Mouse (Mus musculus): ENCODE results near the gene Tanc1.

The Tanc1 gene

DNA sequence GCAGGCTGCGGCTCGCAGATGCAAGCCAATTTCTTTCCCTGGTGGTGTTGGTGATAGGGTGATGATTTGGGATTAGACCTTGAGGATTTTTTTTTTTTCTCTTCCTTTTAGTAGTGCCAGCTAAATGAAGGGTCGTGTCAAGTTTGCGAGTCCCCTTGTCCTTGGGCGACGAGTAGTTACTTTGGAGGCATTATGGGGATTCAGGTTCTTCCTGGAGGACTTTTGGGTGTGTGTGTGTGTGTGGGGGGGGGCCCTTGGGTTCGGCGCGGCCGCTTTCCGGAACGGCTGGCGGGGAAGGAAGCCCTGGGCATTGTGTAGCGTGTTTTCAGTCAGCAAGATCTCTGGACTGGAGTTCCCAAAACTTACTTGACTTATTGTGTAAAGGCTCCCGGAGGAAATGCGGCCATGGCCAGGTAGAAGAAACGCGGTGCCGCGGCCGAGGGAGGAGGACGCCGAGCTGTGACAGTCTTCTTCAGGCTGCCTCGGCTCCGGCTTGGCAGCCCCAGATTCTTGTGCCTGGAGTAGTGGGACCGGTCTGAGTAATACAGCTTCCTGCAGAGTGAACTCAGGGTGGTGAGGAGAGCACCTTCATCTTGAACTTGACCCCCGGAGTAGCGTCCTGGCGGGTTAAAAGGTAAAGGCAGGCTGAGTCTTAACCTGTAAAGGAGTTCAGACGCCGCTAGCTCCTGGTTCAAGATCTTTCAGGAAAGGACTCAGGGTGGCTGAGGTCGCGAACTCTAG lies 1.1 kb downstream of the Tanc1 start:
- DNase-seq (ENCODE audit: low spot score) = peak; percentile 46

- DNase-seq (ENCODE audit: low spot score) = peak; percentile 61
Observed at GRCm38 (mm10) chr2:59613474-59614019, 1.7 kb downstream of the Tanc1 start.

DNA sequence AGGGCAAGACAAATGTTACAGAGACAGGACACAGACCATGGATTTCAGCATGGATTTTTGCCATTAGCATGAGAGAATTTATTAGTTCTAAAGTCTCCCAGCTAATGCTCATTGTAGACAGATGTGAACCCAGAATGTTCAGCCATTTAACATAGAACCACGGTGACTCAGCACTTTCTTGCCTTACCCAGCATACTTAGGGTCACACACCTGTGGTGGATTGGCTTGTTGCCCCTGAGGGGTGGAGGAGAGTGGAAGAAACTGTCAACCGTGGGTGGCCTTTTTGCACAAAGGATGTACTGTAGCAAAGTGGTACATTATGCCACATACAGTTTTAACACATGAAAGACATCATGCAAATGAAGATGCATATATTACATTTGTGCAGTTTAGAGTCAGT lies 5.0 kb downstream of the Tanc1 start:
- no peak for DNase-seq (ENCODE audit: low spot score)

- no peak for DNase-seq (ENCODE audit: low spot score)
Observed at GRCm38 (mm10) chr2:59618996-59619395, 7.2 kb downstream of the Tanc1 start.

- no peak for DNase-seq (ENCODE audit: low spot score)
Observed at GRCm38 (mm10) chr2:59620601-59621000, 8.8 kb downstream of the Tanc1 start.

DNA sequence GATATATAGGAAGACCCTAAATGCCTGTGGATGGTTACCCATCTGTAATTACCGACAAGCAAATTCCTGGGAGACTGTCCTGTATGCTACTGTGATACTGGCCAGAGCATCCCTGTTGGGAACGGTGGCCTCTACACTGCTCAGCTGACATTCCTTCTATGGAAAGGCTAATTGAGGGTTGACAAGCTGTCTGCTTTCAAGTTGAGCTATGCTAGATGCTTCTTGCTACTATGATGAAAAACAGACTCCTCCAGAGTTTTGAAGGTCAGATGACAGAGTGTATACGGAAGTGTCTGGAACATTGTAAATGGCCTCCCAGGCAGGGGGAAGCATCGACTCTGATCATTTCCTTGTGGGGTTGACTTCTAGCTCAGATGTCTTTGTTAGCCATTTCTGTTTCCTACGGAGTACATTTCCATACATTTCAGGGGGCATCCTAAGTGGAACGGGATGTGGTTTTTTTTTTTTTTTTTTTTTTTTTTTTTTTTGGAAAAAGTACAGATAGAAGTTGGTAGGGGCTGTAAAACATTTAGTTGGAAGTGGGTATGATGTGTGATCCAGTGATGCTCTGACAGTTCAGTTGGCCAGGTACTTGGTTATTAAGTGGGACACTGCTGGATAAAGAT lies 10.8 kb downstream of the Tanc1 start:
- DNase-seq (ENCODE audit: low spot score) = peak; percentile 73

DNA sequence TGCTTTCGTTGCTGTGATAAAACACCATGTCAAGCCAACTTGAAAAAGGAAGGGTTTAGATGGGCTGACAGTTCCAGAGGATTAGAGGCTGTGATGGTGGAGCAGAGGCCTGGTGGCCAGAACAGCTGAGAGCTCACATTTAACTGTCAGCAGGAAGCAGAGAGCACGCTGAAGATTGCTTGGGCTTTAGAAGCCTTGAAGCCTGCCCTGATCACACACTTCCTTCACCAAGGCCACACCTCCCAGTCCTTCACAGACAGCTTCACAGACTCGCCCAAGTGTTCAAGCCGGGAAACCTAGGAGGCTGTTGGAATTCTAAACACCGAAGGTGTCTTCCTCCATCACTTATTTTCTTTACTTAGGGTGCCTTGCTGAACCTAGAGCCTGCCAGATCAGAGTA lies 12.0 kb downstream of the Tanc1 start:
- no peak for DNase-seq (ENCODE audit: low spot score)

DNA sequence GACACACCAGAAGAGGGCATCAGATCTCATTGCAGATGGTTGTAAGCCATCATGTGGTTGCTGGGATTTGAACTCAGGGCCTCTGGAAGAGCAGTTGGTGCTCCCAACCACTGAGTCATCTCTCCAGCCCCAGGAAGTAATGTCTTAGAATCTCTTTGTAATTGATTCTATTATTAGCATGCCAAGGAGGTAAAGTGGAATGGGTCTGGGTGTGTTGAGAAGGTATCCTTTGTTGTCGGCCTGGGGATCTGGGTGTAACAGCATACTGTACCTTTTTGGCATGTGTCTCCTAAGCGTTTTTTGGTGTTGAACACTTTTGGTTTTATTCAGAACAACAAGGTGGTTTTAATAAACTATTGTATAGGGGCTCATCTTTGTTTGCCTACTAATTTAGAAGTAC lies 13.6 kb downstream of the Tanc1 start:
- no peak for DNase-seq (ENCODE audit: low spot score)

DNA sequence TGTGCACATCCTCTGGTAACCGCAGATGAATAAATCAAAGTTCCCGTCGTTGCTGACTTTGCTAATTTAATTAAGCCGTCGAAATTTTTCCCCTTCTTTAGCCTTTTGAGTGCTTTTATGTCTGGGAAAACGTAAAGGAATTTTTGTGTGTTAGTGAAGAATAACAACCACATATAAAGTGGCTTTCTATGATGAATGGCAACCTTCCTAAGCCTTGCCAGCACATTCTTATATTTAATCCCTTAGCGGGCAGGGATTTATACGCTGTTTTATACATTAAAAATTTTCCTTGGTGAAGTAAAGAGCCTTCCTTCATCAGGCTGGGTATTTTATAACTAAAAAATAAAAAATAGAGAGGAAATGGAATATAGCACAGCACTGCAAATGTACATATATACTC lies 14.1 kb downstream of the Tanc1 start:
- no peak for DNase-seq (ENCODE audit: low spot score)

DNA sequence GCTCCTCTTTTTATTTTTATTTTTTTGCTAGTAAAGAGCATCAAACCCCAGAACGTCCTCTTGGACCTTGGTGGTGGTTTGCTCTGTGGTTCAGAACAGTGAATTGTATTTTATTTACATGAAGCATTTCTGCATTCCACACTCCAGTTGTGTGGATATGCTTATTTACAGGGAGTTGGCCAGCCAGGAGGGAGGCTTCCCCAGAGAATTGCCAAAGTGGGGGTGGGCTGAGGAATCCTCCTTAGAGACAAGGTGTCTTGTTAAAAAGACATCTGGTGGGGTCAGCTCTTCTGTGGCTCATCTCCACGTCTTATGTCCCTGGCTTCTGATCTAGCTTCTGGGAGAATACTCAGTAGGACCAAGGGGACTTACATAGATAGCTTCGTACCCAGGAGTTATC lies 14.6 kb downstream of the Tanc1 start:
- no peak for DNase-seq (ENCODE audit: low spot score)

- no peak for DNase-seq (ENCODE audit: low spot score)
Observed at GRCm38 (mm10) chr2:59627502-59627901, 15.7 kb downstream of the Tanc1 start.

DNA sequence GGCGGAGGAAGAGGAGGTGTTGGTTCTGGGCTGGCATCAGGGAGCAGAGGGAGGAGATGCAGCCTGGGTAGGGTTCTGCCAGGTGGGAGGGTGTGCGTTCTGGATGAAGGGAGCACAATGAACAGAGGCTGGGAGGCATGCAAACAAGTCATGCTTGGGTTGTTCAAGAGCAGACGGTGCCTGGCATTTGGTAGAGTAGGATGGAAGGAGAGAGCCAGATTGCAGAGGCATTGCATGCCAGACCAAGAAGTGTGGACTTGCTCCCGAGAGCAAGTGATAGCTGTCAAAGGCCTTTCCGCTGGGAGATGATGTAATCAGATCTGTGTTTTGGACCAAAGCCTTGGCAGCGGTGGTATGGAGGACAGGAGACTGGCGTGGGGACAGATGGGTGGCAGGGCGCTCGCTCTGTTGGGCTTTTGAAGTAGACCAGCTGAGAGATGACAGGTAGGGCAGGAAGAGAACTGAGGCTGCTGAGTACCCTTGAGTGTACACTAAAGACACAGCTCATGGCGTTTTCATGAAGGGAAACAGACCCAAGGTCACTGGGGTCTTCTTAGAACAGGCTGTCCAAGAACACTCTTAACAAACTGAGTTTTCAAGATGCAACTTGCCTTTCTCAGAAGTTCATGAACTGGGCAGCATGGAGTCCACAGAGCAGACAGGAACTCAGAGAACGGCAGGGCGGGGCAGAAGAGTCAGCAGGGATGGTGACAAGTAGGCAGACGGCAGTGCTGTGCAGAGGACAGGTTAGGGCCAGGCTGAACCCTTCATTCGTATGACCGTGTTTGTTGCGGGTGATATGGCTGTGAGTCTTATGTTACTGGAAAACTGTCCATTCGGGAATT lies 16.4 kb downstream of the Tanc1 start:
- no peak for DNase-seq (ENCODE audit: low spot score)

- DNase-seq (ENCODE audit: low spot score) = no peak
Observed at GRCm38 (mm10) chr2:59629829-59630228, 18.0 kb downstream of the Tanc1 start.

DNA sequence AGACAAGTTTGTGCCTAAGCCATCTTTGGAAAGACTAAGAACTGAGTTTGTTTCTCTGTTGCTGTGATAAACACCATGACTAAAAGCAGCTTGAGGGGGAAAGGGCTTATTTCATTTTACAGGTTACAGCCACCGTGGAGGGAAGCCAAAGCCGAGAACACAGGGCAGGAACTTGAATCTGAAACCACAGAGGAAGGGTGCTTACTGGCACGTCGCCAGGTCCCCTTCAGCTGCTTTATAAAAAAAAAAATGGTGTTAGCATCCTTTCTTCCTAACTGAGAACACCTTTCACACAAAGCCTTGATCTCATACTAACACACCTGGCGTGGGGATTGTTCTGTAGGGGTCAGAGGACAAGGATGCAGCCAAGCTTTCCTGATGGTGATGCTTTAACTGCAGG lies 19.6 kb downstream of the Tanc1 start:
- DNase-seq (ENCODE audit: low spot score) = no peak

GRCm38 (mm10) chr2:59633761-59634430 lies 22.1 kb downstream of the Tanc1 start:
- no peak for DNase-seq (ENCODE audit: low spot score)

DNA sequence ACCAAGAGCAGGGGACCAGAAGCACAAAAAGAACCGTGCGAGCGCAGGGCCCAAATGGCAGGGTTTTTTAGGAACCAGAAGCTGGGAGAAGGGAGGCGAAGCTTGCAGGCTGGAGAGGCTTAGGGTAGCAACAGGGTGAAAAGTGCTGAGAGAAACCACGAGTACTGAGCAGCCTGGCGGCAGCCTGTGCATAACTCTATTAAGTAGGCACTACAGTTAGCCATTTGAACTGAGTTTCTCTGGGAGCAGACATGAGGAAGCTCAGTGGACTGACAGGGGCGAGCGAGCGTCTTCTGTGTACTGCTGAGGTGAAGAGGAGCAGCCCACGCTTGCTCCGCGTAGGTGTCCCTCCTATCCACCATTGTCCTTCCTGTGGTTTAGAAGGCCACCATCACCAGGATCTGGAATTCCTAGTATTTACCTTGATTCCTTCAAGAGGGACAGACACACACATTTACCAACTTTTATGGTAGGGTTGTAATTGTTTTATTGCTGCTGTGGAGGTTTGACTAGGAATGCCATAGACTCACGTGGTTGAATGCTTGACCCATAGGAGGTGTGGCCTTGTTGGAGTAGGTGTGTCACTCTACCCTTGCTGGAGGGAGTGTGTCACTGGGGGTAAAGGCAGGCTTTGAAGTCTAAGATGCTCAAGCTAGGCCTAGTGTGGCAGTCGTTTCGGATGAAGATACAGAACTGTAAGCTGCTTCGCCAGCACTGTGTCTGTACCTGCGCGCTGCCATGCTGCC lies 25.4 kb downstream of the Tanc1 start:
- DNase-seq (ENCODE audit: low spot score) = no peak

- no peak for DNase-seq (ENCODE audit: low spot score)
Observed at GRCm38 (mm10) chr2:59642722-59643121, 30.9 kb downstream of the Tanc1 start.

- no peak for DNase-seq (ENCODE audit: low spot score)
Observed at GRCm38 (mm10) chr2:59644816-59645215, 33.0 kb downstream of the Tanc1 start.

- no peak for DNase-seq (ENCODE audit: low spot score)
Observed at GRCm38 (mm10) chr2:59645515-59645914, 33.7 kb downstream of the Tanc1 start.

DNA sequence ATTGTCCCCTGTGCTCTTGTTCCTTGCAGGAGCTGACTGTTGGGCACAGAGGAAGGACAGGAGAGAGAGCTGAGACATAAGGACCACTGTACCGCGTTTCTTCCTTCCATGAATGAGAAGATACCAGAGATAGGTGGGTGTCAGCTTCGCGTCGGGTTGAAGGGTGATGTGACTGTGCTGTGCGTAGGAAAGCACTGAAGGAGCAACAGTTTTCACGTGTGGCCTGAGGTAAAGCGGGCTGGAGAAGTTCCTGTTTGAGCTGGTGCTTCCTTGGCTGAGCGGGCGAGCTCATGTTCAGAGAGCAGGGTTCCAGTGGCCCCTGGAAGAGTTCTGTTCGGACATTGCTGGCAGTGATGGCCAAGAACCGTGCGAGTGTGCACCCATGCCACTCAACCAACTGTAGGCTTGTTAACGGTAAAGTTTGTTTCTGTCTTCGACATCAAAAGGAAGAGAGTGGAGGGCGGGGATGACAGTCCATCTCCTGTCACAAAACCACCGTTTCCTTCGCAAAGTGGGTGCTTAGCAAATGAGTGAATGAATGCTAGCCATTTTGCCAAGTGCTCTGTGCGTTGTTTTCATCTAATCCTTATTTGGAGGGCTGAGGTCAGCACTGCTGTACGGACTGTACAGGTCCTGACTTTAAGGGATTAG lies 35.0 kb downstream of the Tanc1 start:
- DNase-seq (ENCODE audit: low spot score) = no peak

GRCm38 (mm10) chr2:59648444-59648843 lies 36.6 kb downstream of the Tanc1 start:
- no peak for DNase-seq (ENCODE audit: low spot score)
